Mouse (Mus musculus): ENCODE data around the gene Hist1h2ag. TPM values are rescaled to one million over a fixed set of nuclear protein-coding genes. Genes with fewer than 3 reads are reported as not detected.

Hist1h2ag gene
- polyA plus RNA-seq, 1 experiment: 21.8 TPM

- no peaks in the 10 kb centered on the region; the same call in 1 of the 2 replicates for H3K9me3 ChIP-seq (ENCODE audit: control insufficient read depth, low read length)
- no peaks in the 10 kb centered on the region for H3K36me3 ChIP-seq (ENCODE audit: control insufficient read depth)
- H3K4me1 ChIP-seq (ENCODE audit: control insufficient read depth): peaks cover 18% of the 10 kb centered on the region
- no peak for TF ChIP-seq GATA1 (IDR thresholded peaks at IDR 0.05; ENCODE audit: low read length)
- TF ChIP-seq TAL1 (IDR thresholded peaks at IDR 0.05; ENCODE audit: low read length): no peak
- peak overlapping the region; percentile 56 for H3K4me3 ChIP-seq (replicated peaks)
- peaks cover 100% of the 10 kb centered on the region for H3K27me3 ChIP-seq (ENCODE audit: control insufficient read depth)
These were observed 37.0 kb downstream of the Hist1h2ag start for GRCm38 (mm10) chr13:22005605-22006333.

- peaks cover 20% of the 10 kb centered on the region for H3K4me1 ChIP-seq (ENCODE audit: control insufficient read depth)
- H3K36me3 ChIP-seq (ENCODE audit: control insufficient read depth): no peaks in the 10 kb centered on the region
- H3K4me3 ChIP-seq (replicated peaks): no peak overlapping the region
- peaks cover 100% of the 10 kb centered on the region for H3K27me3 ChIP-seq (ENCODE audit: control insufficient read depth)
- no peak for TF ChIP-seq TAL1 (IDR thresholded peaks at IDR 0.05; ENCODE audit: low read length)
- TF ChIP-seq GATA1 (IDR thresholded peaks at IDR 0.05; ENCODE audit: low read length): no peak
- peaks cover 2% of the 10 kb centered on the region; the same call in 1 of the 2 replicates for H3K9me3 ChIP-seq (ENCODE audit: control insufficient read depth, low read length)
These were observed 40.9 kb downstream of the Hist1h2ag start for GRCm38 (mm10) chr13:22001823-22002222.

- Histone ChIP-seq H3K36me3 (ENCODE audit: control insufficient read depth) (no peaks in the 10 kb centered on the region), H3K4me1 (ENCODE audit: control insufficient read depth) (peaks cover 19% of the 10 kb centered on the region), H3K27me3 (ENCODE audit: control insufficient read depth) (peaks cover 100% of the 10 kb centered on the region), H3K9me3 (ENCODE audit: control insufficient read depth, low read length) (peaks cover 2% of the 10 kb centered on the region; the same call in 1 of the 2 replicates), H3K4me3 (replicated peaks) (no peak overlapping the region)
- TF ChIP-seq TAL1 (IDR thresholded peaks at IDR 0.05; ENCODE audit: low read length): no peak
- TF ChIP-seq GATA1 (IDR thresholded peaks at IDR 0.05; ENCODE audit: low read length): no peak
These were observed 41.4 kb downstream of the Hist1h2ag start for GRCm38 (mm10) chr13:22001346-22001745.

- Histone ChIP-seq H3K36me3 (ENCODE audit: control insufficient read depth) (no peaks in the 10 kb centered on the region), H3K27me3 (ENCODE audit: control insufficient read depth) (peaks cover 100% of the 10 kb centered on the region), H3K9me3 (ENCODE audit: control insufficient read depth, low read length) (peaks cover 2% of the 10 kb centered on the region; the same call in 1 of the 2 replicates), H3K4me1 (ENCODE audit: control insufficient read depth) (peaks cover 24% of the 10 kb centered on the region), H3K4me3 (replicated peaks) (no peak overlapping the region)
- TF ChIP-seq TAL1 (IDR thresholded peaks at IDR 0.05; ENCODE audit: low read length): no peak
- TF ChIP-seq GATA1 (IDR thresholded peaks at IDR 0.05; ENCODE audit: low read length): no peak
These were observed 43.6 kb downstream of the Hist1h2ag start for GRCm38 (mm10) chr13:21999147-21999546.

- Histone ChIP-seq H3K4me3 (replicated peaks) (no peak overlapping the region), H3K36me3 (ENCODE audit: control insufficient read depth) (no peaks in the 10 kb centered on the region), H3K9me3 (ENCODE audit: control insufficient read depth, low read length) (peaks cover 2% of the 10 kb centered on the region; the same call in 1 of the 2 replicates), H3K4me1 (ENCODE audit: control insufficient read depth) (peaks cover 26% of the 10 kb centered on the region), H3K27me3 (ENCODE audit: control insufficient read depth) (peaks cover 100% of the 10 kb centered on the region)
- TF ChIP-seq TAL1 (IDR thresholded peaks at IDR 0.05; ENCODE audit: low read length) (no peak), GATA1 (IDR thresholded peaks at IDR 0.05; ENCODE audit: low read length) (no peak)
These were observed 44.3 kb downstream of the Hist1h2ag start for GRCm38 (mm10) chr13:21998412-21998811.

- Histone ChIP-seq H3K4me3 (replicated peaks) (no peak overlapping the region), H3K27me3 (ENCODE audit: control insufficient read depth) (peaks cover 98% of the 10 kb centered on the region), H3K4me1 (ENCODE audit: control insufficient read depth) (peaks cover 26% of the 10 kb centered on the region), H3K36me3 (ENCODE audit: control insufficient read depth) (no peaks in the 10 kb centered on the region), H3K9me3 (ENCODE audit: control insufficient read depth, low read length) (peaks cover 2% of the 10 kb centered on the region; the same call in 1 of the 2 replicates)
- TF ChIP-seq GATA1 (IDR thresholded peaks at IDR 0.05; ENCODE audit: low read length) (no peak), TAL1 (IDR thresholded peaks at IDR 0.05; ENCODE audit: low read length) (no peak)
These were observed 44.9 kb downstream of the Hist1h2ag start for GRCm38 (mm10) chr13:21997821-21998220.

GRCm38 (mm10) chr13:21997201-21997820, 45.4 kb downstream of the Hist1h2ag start:
- Histone ChIP-seq H3K4me3 (replicated peaks) (peak overlapping the region; percentile 44), H3K36me3 (ENCODE audit: control insufficient read depth) (no peaks in the 10 kb centered on the region), H3K9me3 (ENCODE audit: control insufficient read depth, low read length) (peaks cover 2% of the 10 kb centered on the region; the same call in 1 of the 2 replicates), H3K27me3 (ENCODE audit: control insufficient read depth) (peaks cover 95% of the 10 kb centered on the region), H3K4me1 (ENCODE audit: control insufficient read depth) (peaks cover 26% of the 10 kb centered on the region)
- TF ChIP-seq GATA1 (IDR thresholded peaks at IDR 0.05; ENCODE audit: low read length) (no peak), TAL1 (IDR thresholded peaks at IDR 0.05; ENCODE audit: low read length) (no peak)

GRCm38 (mm10) chr13:21996840-21997185, 45.9 kb downstream of the Hist1h2ag start:
- H3K27me3 ChIP-seq (ENCODE audit: control insufficient read depth): peaks cover 90% of the 10 kb centered on the region
- peaks cover 2% of the 10 kb centered on the region; the same call in 1 of the 2 replicates for H3K9me3 ChIP-seq (ENCODE audit: control insufficient read depth, low read length)
- no peaks in the 10 kb centered on the region for H3K36me3 ChIP-seq (ENCODE audit: control insufficient read depth)
- H3K4me3 ChIP-seq (replicated peaks): peak overlapping the region; percentile 44
- peaks cover 26% of the 10 kb centered on the region for H3K4me1 ChIP-seq (ENCODE audit: control insufficient read depth)
- TF ChIP-seq GATA1 (IDR thresholded peaks at IDR 0.05; ENCODE audit: low read length) (no peak), TAL1 (IDR thresholded peaks at IDR 0.05; ENCODE audit: low read length) (no peak)

- Histone ChIP-seq H3K36me3 (ENCODE audit: control insufficient read depth) (no peaks in the 10 kb centered on the region), H3K4me3 (replicated peaks) (peak overlapping the region; percentile 55), H3K9me3 (ENCODE audit: control insufficient read depth, low read length) (peaks cover 2% of the 10 kb centered on the region; the same call in 1 of the 2 replicates), H3K27me3 (ENCODE audit: control insufficient read depth) (peaks cover 85% of the 10 kb centered on the region), H3K4me1 (ENCODE audit: control insufficient read depth) (peaks cover 26% of the 10 kb centered on the region)
- TF ChIP-seq TAL1 (IDR thresholded peaks at IDR 0.05; ENCODE audit: low read length): no peak
- no peak for TF ChIP-seq GATA1 (IDR thresholded peaks at IDR 0.05; ENCODE audit: low read length)
These were observed 46.5 kb downstream of the Hist1h2ag start for GRCm38 (mm10) chr13:21996101-21996839.
